Mouse (Mus musculus) small intestine, adult 2 months (tissue): ENCODE data around the gene Rae1.

ENCODE experiments used
- CTCF ChIP-seq: fragments of 200-500 bp; IDR thresholded peaks from 2 replicates; pipeline ENCODE4 v1.5.1; 2012; ENCODE audit warnings: low read depth, mild to moderate bottlenecking, control low read depth, inconsistent platforms, low read length, moderate library complexity, mixed read lengths; ENCODE audit not compliant: insufficient replicate concordance, insufficient read length; ENCODE audit errors: extremely low read depth
- POLR2A ChIP-seq: fragments of 200-500 bp; IDR thresholded peaks from 2 replicates; pipeline ENCODE4 v1.6.1; 2012; ENCODE audit warnings: low read depth, mild to moderate bottlenecking, control low read depth, inconsistent platforms, low read length, moderate library complexity

DNA sequence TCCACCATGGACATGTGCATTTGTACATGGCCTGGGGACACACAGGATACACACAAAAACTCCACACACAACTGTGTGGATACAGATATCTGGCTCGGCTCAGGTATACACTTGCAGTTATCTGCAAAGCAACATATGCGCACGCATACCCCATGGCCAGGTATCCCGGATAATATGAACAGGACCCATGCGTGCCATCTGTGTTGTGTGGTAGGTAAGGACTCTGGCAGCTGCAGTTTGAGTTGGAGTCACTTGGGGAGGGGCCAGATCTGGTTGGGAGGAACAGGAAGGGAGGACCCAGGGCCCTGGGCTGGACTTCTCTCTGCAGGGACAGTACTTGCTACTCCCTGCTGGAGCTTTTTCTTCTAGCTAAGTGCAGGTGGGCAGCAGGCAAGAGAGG lies 35.7 kb downstream of the Rae1 start:
- TF ChIP-seq CTCF (no peak), POLR2A (no peak)
